Mouse (Mus musculus): ENCODE measurements around the gene Zdhhc18. TPM values are rescaled to one million over a fixed set of nuclear protein-coding genes. Genes with fewer than 3 reads are reported as not detected.

The Zdhhc18 gene
- polyA plus RNA-seq, 1 experiment from 2014 or later: 3.0 TPM

- 89% methylated on average over 7 of the region's 7 CpGs for WGBS
- Histone ChIP-seq H3K27ac (no peak overlapping the region), H3K4me1 (replicated peaks; ENCODE audit: control insufficient read depth, insufficient read depth, low read length) (no peaks in the 10 kb centered on the region), H3K27me3 (ENCODE audit: control insufficient read depth, insufficient read depth, low read length) (peaks cover 37% of the 10 kb centered on the region), H3K36me3 (replicated peaks; ENCODE audit: control insufficient read depth, insufficient read depth) (peaks cover 52% of the 10 kb centered on the region), H3K4me3 (replicated peaks; ENCODE audit: low read length) (no peak overlapping the region), H3K9ac (no peak overlapping the region), H3K4me2 (replicated peaks) (no peak overlapping the region), H3K9me3 (ENCODE audit: control insufficient read depth, low read length) (no peaks in the 10 kb centered on the region)
- no peak for DNase-seq (ENCODE audit: low spot score)
- no peak for ATAC-seq (ENCODE audit: low FRiP score)
Measured at GRCm38 (mm10) chr4:133604175-133604574, 45.8 kb downstream of the Zdhhc18 start.

GRCm38 (mm10) chr4:133603056-133603455, 46.9 kb downstream of the Zdhhc18 start:
- no peak overlapping the region for H3K4me3 ChIP-seq (replicated peaks; ENCODE audit: low read length)
- no peak overlapping the region for H3K4me2 ChIP-seq (replicated peaks)
- no peak overlapping the region for H3K27ac ChIP-seq
- no peak for DNase-seq (ENCODE audit: low spot score)
- 97% methylated on average over 5 of the region's 5 CpGs for WGBS
- H3K4me1 ChIP-seq (replicated peaks; ENCODE audit: control insufficient read depth, insufficient read depth, low read length): no peaks in the 10 kb centered on the region
- H3K36me3 ChIP-seq (replicated peaks; ENCODE audit: control insufficient read depth, insufficient read depth): peaks cover 42% of the 10 kb centered on the region
- H3K9me3 ChIP-seq (ENCODE audit: control insufficient read depth, low read length): no peaks in the 10 kb centered on the region
- peaks cover 49% of the 10 kb centered on the region for H3K27me3 ChIP-seq (ENCODE audit: control insufficient read depth, insufficient read depth, low read length)
- no peak overlapping the region for H3K9ac ChIP-seq
- no peak for ATAC-seq (ENCODE audit: low FRiP score)

DNA sequence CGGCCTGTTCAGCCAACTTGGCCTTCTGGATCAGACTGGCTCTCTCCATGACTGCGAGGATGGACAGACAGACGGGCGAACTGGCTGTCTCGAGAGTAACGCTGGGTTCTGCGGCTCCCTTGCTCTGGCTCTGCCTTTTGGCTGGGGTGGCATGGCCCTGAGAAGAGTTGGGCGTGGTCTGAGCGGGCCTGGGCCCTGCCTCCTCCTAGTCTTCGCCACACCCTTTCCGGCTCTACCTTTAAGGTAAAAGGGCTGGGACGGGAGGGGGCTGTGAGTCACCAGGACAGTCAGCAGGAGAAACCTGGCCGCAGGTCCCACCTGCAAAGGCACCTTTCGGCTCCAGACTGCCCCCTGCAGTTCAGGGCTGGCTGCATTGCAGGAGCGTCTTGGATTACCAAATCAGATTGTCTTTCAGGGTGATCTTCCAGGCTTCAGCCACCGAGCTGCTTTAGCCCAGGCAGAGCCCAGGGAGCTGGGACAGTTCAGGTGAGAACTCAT, 48.2 kb downstream of the Zdhhc18 start, which contains the start of gene Sfn:
Gene Sfn, minus strand, starts transcription at position 448 of the 498 bp plus-strand sequence.
- no peaks in the 10 kb centered on the region for H3K4me1 ChIP-seq (replicated peaks; ENCODE audit: control insufficient read depth, insufficient read depth, low read length)
- peaks cover 57% of the 10 kb centered on the region for H3K27me3 ChIP-seq (ENCODE audit: control insufficient read depth, insufficient read depth, low read length)

GRCm38 (mm10) chr4:133600306-133600705, 49.6 kb downstream of the Zdhhc18 start:
- Histone ChIP-seq H3K9ac (peak overlapping the region; percentile 33; the same call in 1 of the 2 replicates), H3K4me2 (replicated peaks) (peak overlapping the region; percentile 70)
- 17% methylated on average over 9 of the region's 9 CpGs for WGBS

More for the DNA sequence above, 48.2 kb downstream of the Zdhhc18 start, which contains the start of gene Sfn:
- H3K4me2 ChIP-seq (replicated peaks): peak within 1 kb of the TSS; percentile 17
- DNase-seq (ENCODE audit: low spot score): no peak
- no peak within 1 kb of the TSS for H3K27ac ChIP-seq
- H3K9me3 ChIP-seq (ENCODE audit: control insufficient read depth, low read length): no peaks in the 10 kb centered on the region
- peaks cover 31% of the 10 kb centered on the region for H3K36me3 ChIP-seq (replicated peaks; ENCODE audit: control insufficient read depth, insufficient read depth)
- H3K9ac ChIP-seq: no peak within 1 kb of the TSS
- ATAC-seq (ENCODE audit: low FRiP score): no peak
- WGBS: 3% methylated on average over 16 of the region's 16 CpGs
- H3K4me3 ChIP-seq (replicated peaks; ENCODE audit: low read length): no peak within 1 kb of the TSS

DNA sequence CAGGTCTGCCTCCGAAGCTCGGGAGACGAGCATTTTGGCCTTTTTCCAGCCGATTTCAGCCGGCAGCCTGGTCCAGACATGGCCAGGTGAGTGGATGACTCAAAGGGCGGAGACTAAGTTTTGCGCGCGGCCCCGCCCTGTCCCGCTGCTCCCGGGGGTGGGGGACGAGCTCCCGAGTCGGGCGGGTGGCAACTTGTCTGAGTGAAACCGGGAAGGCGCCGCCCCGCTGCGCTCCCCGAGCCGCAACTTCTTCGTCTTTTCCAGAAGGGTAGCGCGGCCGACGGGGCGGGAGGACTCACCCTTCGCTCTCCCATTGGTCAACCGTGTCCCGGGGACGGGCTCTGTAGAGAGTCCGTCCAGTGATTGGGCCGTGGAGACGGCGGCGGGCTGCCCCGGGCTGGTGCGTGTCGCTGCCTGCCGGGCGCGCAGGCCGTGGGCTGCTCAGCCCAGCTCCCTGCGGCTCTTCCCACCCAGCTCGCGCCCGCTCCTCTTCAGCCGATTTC, 50.3 kb downstream of the Zdhhc18 start:
- ATAC-seq (ENCODE audit: low FRiP score): peak; percentile 93
- peak overlapping the region; percentile 39 for H3K4me3 ChIP-seq (replicated peaks; ENCODE audit: low read length)
- H3K4me1 ChIP-seq (replicated peaks; ENCODE audit: control insufficient read depth, insufficient read depth, low read length): no peaks in the 10 kb centered on the region
- WGBS: 1% methylated on average over 50 of the region's 50 CpGs
- H3K36me3 ChIP-seq (replicated peaks; ENCODE audit: control insufficient read depth, insufficient read depth): peaks cover 13% of the 10 kb centered on the region
- H3K4me2 ChIP-seq (replicated peaks): peak overlapping the region; percentile 70
- H3K27me3 ChIP-seq (ENCODE audit: control insufficient read depth, insufficient read depth, low read length): peaks cover 57% of the 10 kb centered on the region
- H3K9me3 ChIP-seq (ENCODE audit: control insufficient read depth, low read length): no peaks in the 10 kb centered on the region
- DNase-seq (ENCODE audit: low spot score): peak; percentile 67
- H3K9ac ChIP-seq: peak overlapping the region; percentile 33
- no peak overlapping the region for H3K27ac ChIP-seq

More at GRCm38 (mm10) chr4:133600306-133600705, 49.6 kb downstream of the Zdhhc18 start:
- no peak overlapping the region for H3K27ac ChIP-seq
- no peak for ATAC-seq (ENCODE audit: low FRiP score)
- DNase-seq (ENCODE audit: low spot score): no peak
- H3K9me3 ChIP-seq (ENCODE audit: control insufficient read depth, low read length): no peaks in the 10 kb centered on the region
- H3K4me3 ChIP-seq (replicated peaks; ENCODE audit: low read length): peak overlapping the region; percentile 39
- H3K4me1 ChIP-seq (replicated peaks; ENCODE audit: control insufficient read depth, insufficient read depth, low read length): no peaks in the 10 kb centered on the region
- H3K36me3 ChIP-seq (replicated peaks; ENCODE audit: control insufficient read depth, insufficient read depth): peaks cover 16% of the 10 kb centered on the region
- peaks cover 57% of the 10 kb centered on the region for H3K27me3 ChIP-seq (ENCODE audit: control insufficient read depth, insufficient read depth, low read length)

DNA sequence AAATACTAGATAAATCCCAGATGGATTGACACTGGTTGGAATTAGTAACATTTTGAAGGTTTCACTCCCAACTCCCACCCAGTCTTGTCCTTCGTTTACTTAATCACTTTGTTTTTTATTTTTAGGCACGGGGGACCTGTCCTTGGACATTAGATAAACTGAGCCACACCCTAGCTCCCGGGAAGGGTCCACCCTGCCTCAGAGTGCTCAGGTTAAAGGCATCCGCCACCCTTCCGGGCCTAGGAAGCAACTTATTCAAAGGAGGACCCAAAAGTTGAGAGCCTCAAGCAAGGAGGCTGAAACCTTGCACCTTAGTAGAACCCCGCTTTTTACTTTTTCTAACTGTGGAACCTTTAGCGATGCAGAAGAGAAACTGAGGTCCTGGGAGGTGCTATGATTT, 50.8 kb downstream of the Zdhhc18 start:
- H3K4me2 ChIP-seq (replicated peaks): peak overlapping the region; percentile 70
- 25% methylated on average over 7 of the region's 7 CpGs for WGBS
- H3K4me1 ChIP-seq (replicated peaks; ENCODE audit: control insufficient read depth, insufficient read depth, low read length): no peaks in the 10 kb centered on the region
- H3K4me3 ChIP-seq (replicated peaks; ENCODE audit: low read length): peak overlapping the region; percentile 39
- H3K27me3 ChIP-seq (ENCODE audit: control insufficient read depth, insufficient read depth, low read length): peaks cover 57% of the 10 kb centered on the region
- H3K9me3 ChIP-seq (ENCODE audit: control insufficient read depth, low read length): no peaks in the 10 kb centered on the region
- H3K9ac ChIP-seq: peak overlapping the region; percentile 33
- H3K36me3 ChIP-seq (replicated peaks; ENCODE audit: control insufficient read depth, insufficient read depth): peaks cover 10% of the 10 kb centered on the region
- no peak overlapping the region for H3K27ac ChIP-seq
- DNase-seq (ENCODE audit: low spot score) (no peak), ATAC-seq (ENCODE audit: low FRiP score) (no peak)

DNA sequence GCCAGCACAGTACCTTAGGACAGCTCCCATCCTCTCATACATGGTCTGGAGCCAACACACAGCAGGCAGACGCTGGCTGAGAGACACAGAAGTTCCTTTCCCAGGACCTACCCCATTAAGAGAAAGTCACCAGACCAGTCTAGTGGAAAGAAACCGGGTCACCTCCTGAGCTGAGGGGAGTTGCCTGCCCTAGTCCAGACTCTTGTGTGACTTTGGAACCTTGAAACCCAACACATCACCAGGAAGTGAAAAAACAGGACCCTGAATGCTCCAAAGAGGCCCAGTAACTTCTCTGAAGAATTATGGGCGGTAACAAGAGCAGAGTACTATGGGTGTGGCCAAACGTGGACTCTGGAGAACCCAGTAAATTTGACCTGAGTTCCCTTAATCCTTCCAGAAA, 51.3 kb downstream of the Zdhhc18 start:
- Histone ChIP-seq H3K4me1 (replicated peaks; ENCODE audit: control insufficient read depth, insufficient read depth, low read length) (no peaks in the 10 kb centered on the region), H3K9ac (no peak overlapping the region), H3K27me3 (ENCODE audit: control insufficient read depth, insufficient read depth, low read length) (peaks cover 57% of the 10 kb centered on the region), H3K27ac (no peak overlapping the region), H3K36me3 (replicated peaks; ENCODE audit: control insufficient read depth, insufficient read depth) (peaks cover 5% of the 10 kb centered on the region), H3K9me3 (ENCODE audit: control insufficient read depth, low read length) (no peaks in the 10 kb centered on the region), H3K4me2 (replicated peaks) (no peak overlapping the region), H3K4me3 (replicated peaks; ENCODE audit: low read length) (no peak overlapping the region)
- 49% methylated on average over 4 of the region's 4 CpGs for WGBS
- ATAC-seq (ENCODE audit: low FRiP score) (no peak), DNase-seq (ENCODE audit: low spot score) (no peak)

DNA sequence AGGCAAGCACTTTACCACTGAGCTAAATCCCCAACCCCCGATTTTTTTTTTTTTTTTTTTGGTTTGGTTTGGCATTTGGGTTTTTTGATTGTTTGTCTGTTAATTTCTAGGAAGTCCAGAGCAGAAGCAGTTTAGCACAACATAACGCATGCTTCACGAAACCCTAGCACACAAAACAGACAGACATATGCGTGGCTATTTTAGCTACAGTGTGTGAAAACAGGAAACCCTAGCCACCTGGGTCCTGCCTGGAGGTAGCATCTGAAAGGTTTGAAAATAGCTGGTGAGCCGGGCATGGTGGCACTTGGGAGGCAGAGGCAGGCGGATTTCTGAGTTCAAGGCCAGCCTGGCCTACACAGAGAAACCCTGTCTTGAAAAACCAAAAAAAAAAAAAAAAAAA, 53.9 kb downstream of the Zdhhc18 start:
- DNase-seq (ENCODE audit: low spot score): no peak
- peaks cover 8% of the 10 kb centered on the region; the same call in 1 of the 2 replicates for H3K36me3 ChIP-seq (replicated peaks; ENCODE audit: control insufficient read depth, insufficient read depth)
- no peak overlapping the region for H3K9ac ChIP-seq
- H3K4me1 ChIP-seq (replicated peaks; ENCODE audit: control insufficient read depth, insufficient read depth, low read length): no peaks in the 10 kb centered on the region
- no peak overlapping the region for H3K4me3 ChIP-seq (replicated peaks; ENCODE audit: low read length)
- no peak for ATAC-seq (ENCODE audit: low FRiP score)
- H3K4me2 ChIP-seq (replicated peaks): no peak overlapping the region
- H3K27ac ChIP-seq: no peak overlapping the region
- no peaks in the 10 kb centered on the region for H3K9me3 ChIP-seq (ENCODE audit: control insufficient read depth, low read length)
- 80% methylated on average over 6 of the region's 6 CpGs for whole genome bisulfite sequencing
- peaks cover 34% of the 10 kb centered on the region for H3K27me3 ChIP-seq (ENCODE audit: control insufficient read depth, insufficient read depth, low read length)

- no peak for ATAC-seq (ENCODE audit: low FRiP score)
- H3K27ac ChIP-seq: no peak overlapping the region
- H3K36me3 ChIP-seq (replicated peaks; ENCODE audit: control insufficient read depth, insufficient read depth): peaks cover 14% of the 10 kb centered on the region
- no peak for DNase-seq (ENCODE audit: low spot score)
- 76% methylated on average over 7 of the region's 7 CpGs for WGBS
- no peak overlapping the region for H3K4me2 ChIP-seq (replicated peaks)
- H3K27me3 ChIP-seq (ENCODE audit: control insufficient read depth, insufficient read depth, low read length): peaks cover 33% of the 10 kb centered on the region
- H3K4me1 ChIP-seq (replicated peaks; ENCODE audit: control insufficient read depth, insufficient read depth, low read length): no peaks in the 10 kb centered on the region
- no peaks in the 10 kb centered on the region for H3K9me3 ChIP-seq (ENCODE audit: control insufficient read depth, low read length)
- H3K9ac ChIP-seq: no peak overlapping the region
- H3K4me3 ChIP-seq (replicated peaks; ENCODE audit: low read length): no peak overlapping the region
Measured at GRCm38 (mm10) chr4:133595538-133595937, 54.4 kb downstream of the Zdhhc18 start.

Data from hindbrain, embryonic 14.5 days (tissue).